Mouse (Mus musculus): ENCODE data around the gene Rsrp1. TPM values are rescaled to one million over a fixed set of nuclear protein-coding genes. Genes with fewer than 3 reads are reported as not detected.

The Rsrp1 gene
- total RNA-seq (2023), result 557 and 712 TPM in 2 replicates

GRCm38 (mm10) chr4:134923258-134924018 lies at the start of gene Rsrp1:
Gene Rsrp1, plus strand, starts transcription at chr4:134923592.

GRCm38 (mm10) chr4:134914864-134915209 lies 8.6 kb upstream of the Rsrp1 start, which contains the start of gene Tmem50a:
Gene Tmem50a, minus strand, starts transcription at chr4:134915024.

GRCm38 (mm10) chr4:134930684-134931481 lies 7.5 kb downstream of the Rsrp1 start, which contains the start of gene Syf2:
Gene Syf2, plus strand, starts transcription at chr4:134930898.

Other genes starting within 250 kb of the Rsrp1 start
- gene Man1c1, start 219.3 kb upstream of the Rsrp1 start, total RNA-seq (2023), result 32.8 and 49.3 TPM in 2 replicates
- gene Ldlrap1, start 155.6 kb upstream of the Rsrp1 start, total RNA-seq (2023), result 36.3 and 38.9 TPM in 2 replicates
- 10.6 and 13.1 TPM in 2 replicates for gene Maco1, start 70.2 kb upstream of the Rsrp1 start, total RNA-seq (2023)
- gene Rhd, start 59.1 kb upstream of the Rsrp1 start, total RNA-seq (2023), result 0.92 and 1.2 TPM in 2 replicates
- gene Tmem50a, start 8.6 kb upstream of the Rsrp1 start, total RNA-seq (2023), result 142 TPM in 2 replicates
- gene Syf2, start 7.3 kb downstream of the Rsrp1 start, total RNA-seq (2023), result 164 TPM in 2 replicates
- 11.2 and 16.1 TPM in 2 replicates for gene Runx3, start 197.1 kb downstream of the Rsrp1 start, total RNA-seq (2023)

Data from neutrophil, adult 65 days (primary cell).